Mouse (Mus musculus): ENCODE data around the gene Ostc.
A peak's percentile ranks its signal among the peaks of the same experiment; 100 is the strongest.

Gene Ostc

DNA sequence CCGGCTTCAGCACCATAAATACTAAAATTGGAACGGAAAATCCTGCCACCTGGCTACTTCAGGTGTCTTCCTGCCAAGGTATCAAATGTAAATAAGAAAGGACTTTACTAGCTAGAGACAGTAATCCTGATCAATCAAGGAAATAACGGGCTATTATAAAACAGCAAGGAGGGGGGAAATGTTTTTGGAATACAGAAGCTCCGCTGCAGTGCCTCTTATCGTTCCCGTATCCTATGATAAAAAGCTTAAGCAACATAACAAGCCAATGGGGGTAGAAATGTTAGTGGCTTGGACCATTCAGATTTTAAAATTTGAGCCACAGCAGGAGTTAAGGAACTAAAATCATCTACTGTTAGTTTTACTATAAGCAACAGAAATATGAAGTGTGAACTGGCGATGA, 859 bp upstream of the Ostc start:
- no peak for DNase-seq (ENCODE audit: low read depth, low spot score)

DNA sequence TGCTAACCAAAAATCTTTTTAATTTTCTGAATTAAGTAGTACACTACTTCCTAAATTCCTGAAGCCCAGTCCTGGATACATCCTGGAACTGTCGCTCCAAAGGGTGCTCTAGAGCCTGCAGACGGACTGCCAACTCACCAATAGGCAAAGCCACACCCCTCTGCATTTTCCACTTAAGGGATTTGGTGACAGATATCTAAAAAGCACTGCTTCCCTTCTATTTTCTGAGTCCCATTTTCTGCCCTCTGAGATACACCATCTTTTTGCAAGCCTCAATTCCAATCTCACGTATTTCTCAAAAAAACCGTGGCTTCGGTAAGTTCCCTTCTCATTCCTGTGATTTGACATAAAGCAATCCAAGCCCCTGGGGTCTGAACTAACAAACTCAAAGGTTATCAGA, 715 bp downstream of the Ostc start:
- DNase-seq (ENCODE audit: low read depth, low spot score): peak; percentile 81

DNA sequence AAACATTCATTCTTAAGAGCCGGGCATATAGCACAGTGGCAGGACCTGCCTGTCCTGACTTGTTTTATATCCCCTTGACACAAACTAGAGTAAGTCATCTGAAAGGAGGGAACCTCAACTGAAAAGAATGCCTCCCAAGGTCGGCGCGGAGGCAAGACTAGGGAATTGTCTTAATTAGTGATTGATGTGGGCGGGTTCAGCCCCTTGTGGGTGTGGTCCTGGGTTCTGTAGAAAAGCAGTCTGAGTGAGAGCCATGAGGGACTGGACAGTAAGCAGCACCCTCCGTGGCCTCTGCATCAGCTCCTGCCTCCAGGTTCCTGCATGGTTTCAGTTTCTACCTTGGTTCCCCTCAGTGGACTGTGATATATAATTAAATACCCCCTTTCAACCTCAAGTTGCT, 7.0 kb downstream of the Ostc start:
- DNase-seq (ENCODE audit: low read depth, low spot score): no peak

DNA sequence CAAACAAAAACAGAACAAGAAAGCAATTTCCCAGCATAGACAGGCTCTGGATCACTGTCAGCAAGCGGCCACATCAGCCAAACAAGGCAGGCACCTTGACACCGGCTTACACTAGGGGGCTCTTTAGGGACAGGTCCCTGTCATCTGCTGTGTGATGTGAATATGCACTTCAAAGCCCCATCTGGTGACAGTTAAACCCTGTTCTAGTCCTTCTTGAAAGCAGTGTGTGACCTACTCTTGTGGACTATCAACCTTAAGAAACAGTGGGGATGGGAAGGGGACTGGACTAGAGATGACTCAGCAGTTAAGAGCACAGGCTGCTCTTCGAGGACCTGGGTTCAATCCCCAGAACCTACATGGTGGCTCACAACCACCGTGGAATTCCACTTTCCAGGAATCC, 11.6 kb downstream of the Ostc start:
- DNase-seq (ENCODE audit: low read depth, low spot score): no peak

DNA sequence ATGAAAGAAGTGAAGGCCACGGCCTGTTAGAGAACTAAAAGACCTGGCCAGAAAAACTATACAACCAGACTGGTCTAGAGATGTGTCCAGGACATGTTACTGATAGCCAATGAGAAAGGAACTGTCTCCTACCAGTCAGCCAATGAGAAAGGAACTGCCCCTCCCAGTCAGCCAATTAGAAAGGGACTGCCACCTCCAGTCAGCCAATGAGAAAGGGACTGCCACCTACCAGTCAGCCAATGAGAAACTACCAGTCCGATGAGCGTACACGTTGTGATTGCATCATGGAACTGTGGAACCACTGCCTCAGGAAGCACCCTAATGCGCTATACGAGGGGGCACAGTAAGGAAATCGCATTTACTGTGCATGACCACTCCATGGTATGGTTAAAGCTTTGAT, 14.5 kb downstream of the Ostc start:
- peak; percentile 48 for DNase-seq (ENCODE audit: low read depth, low spot score)

DNA sequence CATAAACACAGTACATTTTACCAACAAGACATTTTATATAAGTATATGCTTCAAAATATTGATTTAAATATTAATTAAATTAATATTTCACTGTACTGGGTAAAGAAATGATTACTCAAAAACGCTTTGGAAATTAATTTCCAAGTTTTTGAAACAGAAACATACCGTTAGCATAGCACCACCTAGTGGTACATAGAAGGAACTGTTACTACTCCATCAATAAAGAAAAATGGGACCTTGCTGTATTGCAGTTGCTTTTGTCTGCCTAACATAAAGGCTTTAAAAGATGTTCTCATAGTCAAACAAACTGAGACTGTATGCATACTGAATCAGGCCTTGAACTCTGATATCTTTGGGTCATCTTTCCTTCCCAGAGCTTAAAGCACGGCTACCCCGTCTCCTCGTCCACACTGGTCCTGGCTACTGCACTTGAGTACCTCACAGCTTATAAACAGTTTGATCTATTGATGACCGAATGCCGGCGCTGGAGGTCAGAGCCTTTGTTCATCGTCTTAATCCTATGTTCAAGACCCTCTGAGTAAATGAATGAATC, 15.1 kb downstream of the Ostc start:
- peak; percentile 52 for DNase-seq (ENCODE audit: low read depth, low spot score)

DNA sequence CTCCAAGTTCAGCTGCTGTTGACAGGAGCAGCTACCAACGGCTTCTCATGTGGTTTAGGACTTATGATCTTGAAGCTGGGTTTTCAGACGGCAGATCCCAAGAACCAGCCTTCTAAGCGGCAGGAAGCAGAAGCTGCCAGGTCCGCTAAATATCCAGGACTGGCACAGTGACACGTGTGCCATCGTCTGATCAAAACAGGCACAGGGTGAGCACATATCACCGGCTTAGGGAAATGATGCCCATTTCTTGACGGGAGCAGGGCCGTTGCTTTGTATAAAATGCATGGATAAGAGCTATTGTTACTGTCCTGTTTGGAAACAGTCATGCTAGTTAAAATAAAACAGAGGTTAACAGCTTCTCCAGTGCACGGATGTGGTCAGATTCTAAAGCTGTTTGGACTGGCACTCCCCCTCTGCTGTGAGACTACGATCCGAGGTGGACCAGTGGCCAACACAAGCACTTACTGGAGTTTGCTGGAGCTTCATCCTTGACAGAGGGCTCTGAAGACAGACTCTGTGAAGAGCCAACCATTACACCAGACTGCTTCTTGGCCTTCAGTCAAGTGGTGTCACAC, 17.6 kb downstream of the Ostc start:
- no peak for DNase-seq (ENCODE audit: low read depth, low spot score)

DNA sequence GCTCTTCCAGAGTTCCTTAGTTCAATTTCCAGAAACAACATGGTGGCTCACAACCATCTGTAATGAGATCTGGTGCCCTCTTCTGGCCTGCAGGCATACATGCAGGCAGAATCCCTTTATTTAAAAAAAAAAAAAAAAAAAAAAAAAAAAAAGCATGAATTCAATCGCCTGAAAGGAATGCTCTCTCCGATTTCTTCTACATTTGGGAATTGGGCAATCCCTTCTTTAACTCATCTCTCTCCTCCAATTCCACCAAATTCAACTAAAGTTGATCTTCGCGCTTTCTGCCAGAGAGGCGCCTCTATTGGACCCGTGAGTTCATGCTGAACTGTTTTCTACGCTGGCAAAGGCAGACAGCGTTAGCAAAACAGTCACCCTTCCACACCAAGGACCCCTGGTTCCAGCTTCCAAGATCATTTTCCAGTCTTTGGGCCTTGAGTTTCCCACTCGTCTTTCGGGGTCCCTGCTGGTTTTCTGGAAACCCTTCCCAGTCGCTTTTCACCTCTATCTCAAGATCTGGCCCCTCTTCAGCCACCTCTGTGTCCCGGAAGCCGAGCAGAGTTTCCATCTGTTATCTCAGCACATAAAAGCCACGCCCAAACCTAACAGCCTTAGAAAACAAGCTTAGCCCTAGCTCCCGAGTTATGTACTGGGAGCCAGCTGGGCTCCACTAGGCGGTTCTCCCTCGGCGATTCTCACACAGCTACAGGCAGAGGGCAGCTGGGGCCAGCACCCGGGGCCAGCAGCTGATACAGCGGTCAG, 18.2 kb downstream of the Ostc start:
- DNase-seq (ENCODE audit: low read depth, low spot score): peak; percentile 44

DNA sequence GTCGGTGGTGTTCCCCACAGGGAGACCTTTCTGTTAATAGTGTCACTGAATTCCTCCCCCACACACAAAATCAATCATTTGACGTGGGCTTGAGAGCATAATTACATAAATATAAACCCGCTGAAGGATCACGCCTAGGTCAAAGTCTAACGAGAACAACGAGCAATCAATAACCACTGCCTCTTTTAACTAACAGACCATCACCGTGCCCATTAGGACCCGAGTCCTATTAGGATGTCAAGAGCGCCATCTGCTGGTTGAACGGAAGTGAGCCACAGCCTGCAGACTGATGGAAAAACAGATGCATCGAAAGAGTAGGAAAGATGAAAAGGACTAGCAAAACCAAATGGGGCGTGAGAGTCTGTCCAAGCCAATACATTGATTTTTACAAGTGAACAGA, 19.6 kb downstream of the Ostc start:
- peak; percentile 73 for DNase-seq (ENCODE audit: low read depth, low spot score)

DNA sequence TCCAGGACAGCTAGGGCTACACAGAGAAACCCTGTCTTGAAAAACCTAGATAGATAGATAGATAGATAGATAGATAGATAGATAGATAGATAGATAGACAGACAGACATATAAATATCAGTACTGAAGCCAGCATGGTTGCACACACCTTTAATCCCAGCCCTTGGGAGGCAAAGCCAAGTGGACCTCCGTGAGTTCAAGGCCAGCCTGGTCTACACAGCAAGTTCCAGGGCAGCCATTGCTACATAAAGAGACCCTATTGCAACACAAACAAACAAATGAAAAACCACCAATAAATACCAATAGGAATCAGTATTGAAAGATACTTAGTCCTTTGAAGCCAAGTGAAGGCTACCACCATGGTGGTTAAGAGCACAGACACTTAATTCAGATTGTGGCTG, 22.2 kb downstream of the Ostc start:
- DNase-seq (ENCODE audit: low read depth, low spot score): no peak

DNA sequence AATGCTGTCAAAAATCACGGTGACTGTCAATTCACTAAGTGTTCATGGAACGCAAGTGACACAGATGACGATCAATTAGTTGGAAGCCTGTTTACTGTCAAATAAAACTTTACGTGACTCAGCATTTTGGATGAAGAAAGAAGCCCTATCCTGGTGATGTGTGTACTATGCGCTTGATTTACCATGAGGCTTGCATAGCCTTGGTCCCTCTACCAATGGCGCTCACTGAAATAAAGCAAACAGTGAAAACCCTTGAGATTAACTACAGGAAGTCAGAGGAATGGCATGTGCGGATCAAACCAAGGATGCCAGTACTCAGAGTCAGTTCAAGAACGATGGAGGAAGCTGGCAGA, 24.3 kb downstream of the Ostc start:
- DNase-seq (ENCODE audit: low read depth, low spot score): no peak

DNA sequence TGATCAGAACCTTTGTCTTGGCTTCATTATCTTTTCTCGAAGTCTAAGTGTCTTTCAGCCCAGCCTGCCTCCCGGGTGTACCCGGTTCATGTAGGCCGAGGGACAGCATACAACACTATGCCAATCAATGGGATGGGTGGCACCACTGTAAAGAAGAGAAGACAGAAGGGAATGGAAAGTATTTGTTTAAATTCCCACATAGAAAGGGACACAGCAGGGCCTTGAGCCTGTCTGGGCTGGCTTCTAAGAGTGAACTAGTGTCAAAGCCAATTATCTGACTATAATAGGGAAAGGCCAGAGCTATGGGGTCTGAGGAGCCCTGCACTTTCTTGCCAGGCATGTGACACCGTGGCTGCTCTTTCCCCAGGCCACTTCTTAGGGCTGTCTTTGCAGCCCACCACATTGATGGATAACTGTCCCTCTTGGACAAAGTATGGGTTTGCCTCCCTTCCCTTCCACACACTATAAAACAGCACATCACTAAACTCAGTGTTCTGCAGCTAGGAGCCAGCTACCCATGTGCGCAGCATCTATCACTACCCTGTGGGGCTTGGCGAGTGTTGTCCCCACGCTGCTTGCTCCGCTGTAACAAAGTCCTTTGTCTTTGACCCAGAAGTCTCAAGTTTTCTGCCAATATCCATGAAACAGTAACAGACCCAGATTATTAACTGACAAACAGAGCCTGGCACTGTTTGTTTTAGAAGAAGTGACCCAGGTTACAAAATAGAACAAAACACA, 24.8 kb downstream of the Ostc start:
- no peak for DNase-seq (ENCODE audit: low read depth, low spot score)

DNA sequence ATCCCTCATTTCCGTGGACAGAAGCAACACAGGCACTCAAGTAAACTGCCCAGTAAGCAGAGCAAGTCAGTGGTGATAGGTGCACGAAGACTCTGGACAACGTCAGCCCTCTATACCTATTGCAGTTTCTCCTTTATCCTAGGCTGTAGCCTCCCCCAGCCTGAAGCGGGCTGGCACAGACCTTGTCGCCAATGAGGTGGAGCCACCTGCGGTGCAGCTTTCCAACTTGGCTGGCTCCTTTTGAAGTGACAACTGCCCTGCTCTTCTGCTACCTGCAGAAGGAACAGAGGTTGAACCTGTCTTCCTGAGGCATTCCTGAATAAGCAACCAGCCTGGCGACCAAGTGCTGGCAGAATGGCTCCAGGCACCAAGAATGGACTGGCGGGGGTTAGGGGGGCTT, 25.4 kb downstream of the Ostc start:
- no peak for DNase-seq (ENCODE audit: low read depth, low spot score)

DNA sequence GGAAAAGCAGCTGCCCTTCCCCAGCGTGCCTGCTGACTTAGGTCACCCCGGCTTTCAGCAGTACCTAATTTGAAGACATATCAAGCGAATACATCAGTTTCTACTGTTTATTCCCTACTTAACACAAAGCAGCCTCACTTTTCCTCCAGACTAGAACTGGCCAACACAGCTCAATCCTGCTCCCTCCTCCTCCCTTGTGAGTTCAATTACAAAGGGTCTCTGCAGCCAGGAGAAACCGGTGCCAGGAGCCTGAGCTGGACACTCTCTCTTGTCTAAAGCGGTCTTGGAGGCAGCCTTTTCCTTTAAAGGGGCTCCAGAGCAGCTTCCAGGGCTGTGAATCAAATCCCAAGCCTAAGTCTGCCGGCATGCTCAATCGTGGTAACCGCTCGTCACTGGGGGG, 27.1 kb downstream of the Ostc start:
- DNase-seq (ENCODE audit: low read depth, low spot score): no peak

DNA sequence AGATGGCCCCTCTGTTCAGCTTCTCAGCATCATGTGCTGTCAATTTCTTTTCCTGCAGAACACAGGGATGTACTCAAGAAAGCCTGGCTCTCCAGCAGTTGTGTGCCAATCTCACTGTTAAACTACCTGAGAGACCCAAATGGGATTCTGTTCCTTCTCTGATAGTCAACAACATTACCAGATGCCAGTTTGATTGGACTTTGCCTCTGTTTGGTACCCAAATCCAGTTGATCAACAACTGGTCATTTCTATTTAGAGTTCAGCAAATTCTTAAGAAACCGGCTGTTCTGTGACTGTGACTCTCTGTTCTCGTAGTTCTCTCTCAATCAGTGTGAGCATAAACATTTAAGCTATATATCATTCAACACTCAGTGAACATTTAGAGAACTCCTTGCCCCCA, 28.0 kb downstream of the Ostc start:
- no peak for DNase-seq (ENCODE audit: low read depth, low spot score)

DNA sequence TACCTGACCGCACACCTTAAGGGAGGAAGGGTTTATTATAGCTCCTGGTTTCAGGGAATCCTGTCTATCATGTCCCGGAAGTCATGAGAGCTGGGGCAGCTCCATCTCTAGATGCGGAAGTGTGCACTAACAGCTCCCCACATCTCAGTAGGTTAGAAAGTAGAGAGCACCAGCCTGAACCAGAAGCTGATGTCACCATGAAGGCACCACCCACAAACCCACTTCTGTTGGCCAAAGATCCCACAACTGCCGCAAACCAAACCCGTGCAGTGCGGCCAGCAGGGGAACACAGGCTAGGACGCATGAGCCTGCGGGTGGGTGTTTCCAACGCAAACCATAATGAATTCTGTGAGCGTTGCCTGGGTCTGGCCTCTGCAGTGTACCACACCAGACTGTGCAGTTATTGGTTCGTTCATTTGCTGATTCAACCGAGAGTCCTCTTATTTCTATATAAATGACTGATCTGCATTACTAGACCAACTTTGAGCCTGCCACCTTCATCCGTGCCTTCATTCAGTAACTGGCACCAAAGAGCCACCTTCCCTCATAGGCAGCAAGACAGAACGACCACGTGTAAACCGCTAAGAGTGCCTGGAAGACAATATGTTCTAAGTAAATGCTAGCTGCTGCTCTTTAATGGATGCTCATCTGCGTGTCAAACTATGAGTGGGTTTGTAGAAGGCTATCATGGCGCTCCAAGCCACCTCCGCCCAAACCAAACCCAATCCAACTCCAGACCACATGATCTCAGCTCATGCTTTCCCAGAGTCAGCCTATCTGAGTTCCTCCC, 31.4 kb downstream of the Ostc start:
- DNase-seq (ENCODE audit: low read depth, low spot score): no peak

DNA sequence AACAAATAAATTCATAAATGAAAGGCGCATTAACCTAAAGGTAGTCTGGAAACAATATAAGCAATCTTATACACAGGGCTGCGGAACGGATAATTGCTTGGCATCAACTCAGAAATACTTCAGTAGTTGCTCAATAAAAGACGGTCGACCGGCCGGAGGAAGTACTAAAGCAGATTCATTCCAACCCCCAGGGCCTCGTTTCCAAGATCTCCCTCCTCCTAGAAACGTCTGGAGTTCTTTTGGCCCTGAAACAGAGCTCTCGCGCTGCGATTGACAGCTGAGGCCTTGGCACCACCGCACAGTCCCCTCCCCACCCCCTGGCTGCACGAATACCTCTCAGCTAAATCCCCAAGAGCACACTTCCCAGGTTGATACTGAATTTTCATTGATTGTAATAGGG, 38.0 kb downstream of the Ostc start:
- DNase-seq (ENCODE audit: low read depth, low spot score): no peak

DNA sequence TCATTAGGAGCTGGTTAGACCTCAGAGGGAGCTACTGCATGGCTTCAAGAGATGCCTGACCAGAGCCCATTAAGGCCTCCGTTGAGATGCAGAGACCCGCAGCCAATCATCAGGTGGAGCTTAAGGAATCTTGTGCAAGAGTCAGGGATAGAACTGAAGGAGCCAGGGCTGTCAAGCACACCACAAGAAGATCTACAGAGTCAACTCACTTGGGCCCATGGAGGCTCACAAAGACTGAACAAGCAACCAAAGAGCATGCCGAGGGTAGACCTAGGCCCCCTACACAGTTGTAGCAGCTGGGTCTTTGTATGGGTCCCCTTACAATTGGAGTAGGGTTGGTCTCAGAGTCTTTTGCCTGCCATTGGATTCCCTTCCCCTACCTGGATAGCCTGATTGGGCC, 46.7 kb downstream of the Ostc start:
- no peak for DNase-seq (ENCODE audit: low read depth, low spot score)

DNA sequence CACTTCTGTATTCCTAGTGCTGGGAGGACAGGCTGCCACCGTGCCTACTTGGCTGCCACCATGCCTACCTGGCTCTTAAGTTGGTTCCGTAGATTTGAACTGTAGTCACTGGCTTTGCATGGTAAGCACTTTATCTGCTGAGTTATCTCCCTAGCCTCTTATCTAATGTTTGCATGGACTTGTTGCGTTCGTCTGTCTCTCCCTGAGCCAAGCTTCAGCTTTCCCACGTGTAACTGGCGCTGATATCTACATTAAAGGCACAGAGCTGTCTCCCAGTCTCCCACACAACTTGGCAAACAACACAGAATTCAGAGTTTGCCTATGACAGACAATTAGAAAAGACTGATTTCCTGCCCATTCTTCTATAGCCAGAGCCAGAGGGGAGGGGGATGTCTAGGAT, 48.6 kb downstream of the Ostc start:
- DNase-seq (ENCODE audit: low read depth, low spot score): no peak

DNA sequence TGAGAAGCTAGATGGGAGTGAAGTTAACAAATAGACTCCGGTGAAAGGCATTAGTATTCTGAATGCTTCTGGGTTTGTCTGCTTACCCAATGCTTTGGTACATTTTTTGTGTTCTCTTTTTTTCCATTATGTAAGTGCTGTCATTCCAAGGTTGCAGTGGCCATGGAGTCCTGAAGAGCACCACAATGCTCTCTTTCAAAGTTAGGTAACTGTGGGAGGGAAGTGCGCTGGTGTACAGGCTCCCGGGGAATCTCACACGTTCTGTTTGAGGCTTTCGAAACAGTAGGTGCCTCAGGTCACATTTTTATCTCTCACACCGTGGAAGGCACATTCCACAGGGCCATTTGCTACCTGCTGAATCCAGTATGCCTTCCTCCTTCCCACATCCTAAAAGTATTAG, 59.7 kb downstream of the Ostc start:
- no peak for DNase-seq (ENCODE audit: low read depth, low spot score)

DNA sequence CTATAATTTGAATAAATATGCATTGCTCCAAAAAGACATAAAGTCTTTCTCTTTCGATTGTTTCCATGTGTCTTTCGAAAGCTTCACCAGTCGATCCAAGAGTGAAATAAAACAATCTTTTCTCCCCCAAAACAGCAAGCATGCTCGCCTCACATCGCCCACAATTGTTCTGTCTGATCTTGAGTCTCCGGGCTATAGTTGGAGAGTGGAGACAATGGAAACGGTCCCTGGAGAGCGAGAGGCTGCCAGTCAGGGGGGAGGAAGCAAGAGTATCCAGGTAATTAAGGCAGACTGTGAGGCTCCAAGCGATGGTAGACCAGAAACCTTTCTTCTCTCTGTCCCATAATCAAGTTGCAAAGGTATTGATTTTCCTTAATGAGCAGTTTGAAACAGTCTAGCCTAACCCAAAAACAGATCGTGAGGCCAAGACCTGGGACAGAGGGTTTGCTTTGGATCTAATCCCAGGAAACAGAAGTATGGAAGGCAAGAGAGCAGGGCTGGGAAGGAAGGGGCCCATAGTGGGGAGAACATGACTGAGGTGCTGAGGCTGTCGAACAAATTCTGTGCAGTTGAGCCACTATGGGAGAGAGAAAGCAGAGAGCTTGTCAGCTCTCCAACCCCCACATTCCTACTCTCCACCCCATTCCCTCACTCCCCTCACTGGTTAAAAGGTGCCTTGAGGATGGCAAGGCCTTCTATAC, 63.0 kb downstream of the Ostc start:
- no peak for DNase-seq (ENCODE audit: low read depth, low spot score)
